Mouse (Mus musculus) intestine, postnatal 0 days (tissue): ENCODE data around the gene Rps25. TPM values are rescaled to one million over a fixed set of nuclear protein-coding genes. Genes with fewer than 3 reads are reported as not detected.
"Not testable (repeated sequence)": the region's sequence is repeated elsewhere in the genome, so short reads cannot be mapped to it uniquely, and the experiment has no call there.

Experiments used
- ATAC-seq: fragments of 200-750 bp; cut with Nextera tagmentation; 2 replicates; pipeline ENCODE4 v1.8.0; 2017; ENCODE audit warnings: mild to moderate bottlenecking, moderate TSS enrichment, moderate library complexity
- H3K27ac ChIP-seq: fragments of 300-500 bp; sonication (generic); 2 replicates; pipeline ENCODE4 v1.5.1; 2014; ENCODE audit warnings: mild to moderate bottlenecking, low read depth, low read length, moderate library complexity
- H3K27me3 ChIP-seq: fragments of 300-500 bp; sonication (generic); replicated peaks from 2 replicates; pipeline ENCODE4 v1.6.1; 2014; ENCODE audit warnings: low read length, mixed read lengths; ENCODE audit not compliant: control insufficient read depth, insufficient read depth
- H3K36me3 ChIP-seq: fragments of 300-500 bp; sonication (generic); 2 replicates; pipeline ENCODE4 v1.6.1; 2014; ENCODE audit warnings: mild to moderate bottlenecking, moderate library complexity; ENCODE audit not compliant: control insufficient read depth, insufficient read depth
- H3K4me1 ChIP-seq: fragments of 300-500 bp; sonication (generic); replicated peaks from 2 replicates; pipeline ENCODE4 v1.6.1; 2014; ENCODE audit warnings: antibody characterized with exemption, low read length, mixed read lengths; ENCODE audit not compliant: control insufficient read depth, insufficient read depth
- H3K4me2 ChIP-seq: fragments of 300-500 bp; sonication (generic); replicated peaks from 2 replicates; pipeline ENCODE4 v1.6.1; 2014; ENCODE audit warnings: low read depth, mild to moderate bottlenecking, moderate library complexity
- H3K4me3 ChIP-seq: fragments of 300-500 bp; sonication (generic); 2 replicates; pipeline ENCODE4 v1.5.1; 2014; ENCODE audit warnings: low read depth, low read length
- H3K9ac ChIP-seq: fragments of 300-500 bp; sonication (generic); 2 replicates; pipeline ENCODE4 v1.6.1; 2014; ENCODE audit warnings: mild to moderate bottlenecking, low read depth, low read length
- H3K9me3 ChIP-seq: fragments of 300-500 bp; sonication (generic); 2 replicates; pipeline ENCODE4 v1.6.1; 2016; ENCODE audit warnings: mixed run types; ENCODE audit not compliant: control insufficient read depth
- CTCF ChIP-seq: sonication (generic); IDR thresholded peaks from 2 replicates; pipeline ENCODE4 v1.5.1; 2016; ENCODE audit warnings: low read depth, mild to moderate bottlenecking, control low read depth, antibody characterized with exemption, moderate library complexity
- WGBS: fragments of 180-500 bp; shearing (Covaris S2); extraction: QIAGEN DNeasy Blood & Tissue Kit; methylation state at CpG from one replicate; pipeline ENCODE4 v1.1.7; 2014; 5-methylcytosine and 5-hydroxymethylcytosine counted together
- polyA plus RNA-seq: library from polyadenylated mRNA; unstranded; fragments of >200 nt; fragmentation: Nextera tagmentation; extraction: Ambion mirVana; gene quantifications from 2 replicates; pipeline ENCODE4 v1.2.1, GENCODE M21; 2015

Gene Rps25
- polyA plus RNA-seq, 1 experiment from 2014 or later, result 1,542 TPM

DNA sequence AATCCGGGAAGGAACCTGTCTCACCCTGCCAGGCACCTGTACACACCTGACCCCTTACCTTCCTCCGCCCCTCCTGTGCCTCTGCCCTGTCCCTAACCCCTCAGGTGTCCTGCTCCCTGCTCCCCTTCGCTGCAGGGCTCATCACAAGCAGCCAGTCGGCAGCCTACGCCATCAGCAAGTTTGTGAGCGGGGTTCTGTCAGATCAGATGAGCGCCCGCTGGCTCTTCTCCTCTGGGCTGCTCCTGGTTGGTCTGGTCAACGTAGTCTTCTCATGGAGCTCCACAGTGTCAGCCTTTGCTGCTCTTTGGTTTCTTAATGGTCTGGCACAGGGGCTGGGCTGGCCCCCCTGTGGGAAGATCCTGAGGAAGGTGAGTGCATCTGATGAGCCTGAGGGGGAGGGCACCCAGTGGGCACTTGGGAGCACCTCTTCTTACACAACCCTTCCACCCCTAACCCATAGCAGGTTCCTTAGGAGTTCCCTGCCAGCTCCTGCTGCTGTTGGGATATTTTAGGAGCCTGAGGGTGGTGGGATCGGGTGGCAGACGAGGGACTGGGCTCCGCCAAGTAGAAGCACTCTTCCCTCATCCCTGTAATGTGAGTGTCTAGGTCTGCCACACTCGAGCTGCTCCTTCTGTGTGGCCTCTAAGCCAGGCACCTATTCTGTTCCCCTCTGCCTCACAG lies 7.7 kb upstream of the Rps25 start:
- WGBS, result 71% methylated on average over 13 of the region's 13 CpGs
- TF ChIP-seq CTCF, result no peak
- no peak for ATAC-seq
- peak overlapping the region; percentile 93 for H3K27ac ChIP-seq
- no peaks in the 10 kb centered on the region for H3K9me3 ChIP-seq
- peak overlapping the region; percentile 83 for H3K9ac ChIP-seq
- peak overlapping the region; percentile 71 for H3K4me3 ChIP-seq
- H3K4me2 ChIP-seq, result peak overlapping the region; percentile 93
- H3K27me3 ChIP-seq, result no peaks in the 10 kb centered on the region
- 0 out of 2 replicates have a peak, but pooled peaks cover 4% of the 10 kb centered on the region for H3K4me1 ChIP-seq
- peaks cover 44% of the 10 kb centered on the region for H3K36me3 ChIP-seq

DNA sequence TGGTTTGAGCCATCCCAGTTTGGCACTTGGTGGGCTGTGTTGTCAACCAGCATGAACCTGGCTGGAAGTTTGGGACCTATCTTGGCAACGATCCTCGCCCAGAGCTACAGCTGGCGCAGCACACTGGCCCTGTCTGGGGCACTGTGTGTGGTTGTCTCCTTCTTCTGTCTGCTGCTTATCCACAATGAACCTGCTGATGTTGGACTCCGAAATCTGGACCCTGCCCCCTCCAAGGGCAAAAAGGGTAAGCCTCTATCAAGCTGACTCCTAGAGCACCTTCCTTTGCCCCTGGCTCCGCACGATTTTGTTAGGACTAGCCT lies 7.2 kb upstream of the Rps25 start:
- no peaks in the 10 kb centered on the region for H3K9me3 ChIP-seq
- ATAC-seq, result no peak
- peak overlapping the region; percentile 93 for H3K4me2 ChIP-seq
- WGBS, result 86% methylated on average over 6 of the region's 6 CpGs
- peaks cover 48% of the 10 kb centered on the region for H3K36me3 ChIP-seq
- no peak overlapping the region; the same call in 1 of the 2 replicates for H3K4me3 ChIP-seq
- H3K27me3 ChIP-seq, result no peaks in the 10 kb centered on the region
- H3K27ac ChIP-seq, result peak overlapping the region; percentile 88
- H3K9ac ChIP-seq, result peak overlapping the region; percentile 83
- no peak for TF ChIP-seq CTCF
- H3K4me1 ChIP-seq, result 0 out of 2 replicates have a peak, but pooled peaks cover 4% of the 10 kb centered on the region

DNA sequence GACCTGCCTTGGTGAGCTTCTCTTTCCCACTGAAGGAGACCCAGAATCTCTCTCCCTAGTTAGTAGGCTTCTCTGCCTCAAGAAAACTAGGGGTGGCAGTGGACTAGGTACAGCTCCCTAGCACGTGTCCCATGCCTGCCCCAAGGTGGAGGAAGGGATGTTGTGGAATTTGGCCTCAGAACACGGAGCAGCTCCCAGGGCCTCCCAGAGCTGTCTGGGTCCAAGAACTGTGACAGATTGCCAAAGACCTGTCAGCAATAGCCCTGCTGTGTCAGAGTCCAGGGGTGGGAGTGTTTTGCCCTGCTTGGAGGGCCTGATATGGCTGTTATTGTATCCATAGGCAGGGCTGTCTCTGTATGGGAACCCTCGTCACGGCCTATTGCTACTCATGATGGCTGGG lies 5.9 kb upstream of the Rps25 start:
- ATAC-seq, result peak; percentile 55
- peaks cover 53% of the 10 kb centered on the region for H3K36me3 ChIP-seq
- 38% methylated on average over 4 of the region's 4 CpGs for WGBS

DNA sequence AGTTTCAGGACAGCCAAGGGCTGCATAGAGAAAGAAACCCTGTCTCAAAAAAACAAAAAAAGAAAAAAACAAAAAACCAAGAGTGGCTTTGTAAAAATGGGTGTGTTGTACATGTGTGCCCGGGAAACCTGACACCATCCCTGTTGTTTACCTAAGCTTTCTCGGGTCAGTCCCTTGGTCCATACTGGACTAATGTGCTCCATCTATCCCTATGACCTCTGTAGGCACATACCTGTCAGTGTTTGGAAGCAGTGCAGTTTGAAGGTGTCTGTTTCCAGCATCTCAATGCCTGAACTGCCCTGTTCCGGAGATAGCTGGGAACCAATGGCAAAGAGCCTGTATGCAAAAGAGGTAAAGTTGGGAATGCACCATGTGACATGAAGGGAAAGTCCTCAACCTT lies 1.9 kb upstream of the Rps25 start:
- WGBS, result 55% methylated on average over 3 of the region's 3 CpGs
- Histone ChIP-seq H3K4me1 (0 out of 2 replicates have a peak, but pooled peaks cover 4% of the 10 kb centered on the region), H3K36me3 (peaks cover 61% of the 10 kb centered on the region), H3K27me3 (no peaks in the 10 kb centered on the region), H3K27ac (peak overlapping the region; percentile 35; the same call in 1 of the 2 replicates), H3K4me2 (no peak overlapping the region), H3K4me3 (no peak overlapping the region), H3K9me3 (no peaks in the 10 kb centered on the region), H3K9ac (no peak overlapping the region)
- ATAC-seq, result no peak
- no peak for TF ChIP-seq CTCF

More for the DNA sequence above, 5.9 kb upstream of the Rps25 start:
- H3K4me2 ChIP-seq, result 0 out of 2 replicates have a peak overlapping the region, but pooled peaks have one; percentile 93
- H3K4me1 ChIP-seq, result 0 out of 2 replicates have a peak, but pooled peaks cover 4% of the 10 kb centered on the region
- H3K9me3 ChIP-seq, result no peaks in the 10 kb centered on the region
- no peak for TF ChIP-seq CTCF
- H3K27me3 ChIP-seq, result no peaks in the 10 kb centered on the region
- H3K27ac ChIP-seq, result peak overlapping the region; percentile 88
- H3K9ac ChIP-seq, result no peak overlapping the region
- H3K4me3 ChIP-seq, result no peak overlapping the region

DNA sequence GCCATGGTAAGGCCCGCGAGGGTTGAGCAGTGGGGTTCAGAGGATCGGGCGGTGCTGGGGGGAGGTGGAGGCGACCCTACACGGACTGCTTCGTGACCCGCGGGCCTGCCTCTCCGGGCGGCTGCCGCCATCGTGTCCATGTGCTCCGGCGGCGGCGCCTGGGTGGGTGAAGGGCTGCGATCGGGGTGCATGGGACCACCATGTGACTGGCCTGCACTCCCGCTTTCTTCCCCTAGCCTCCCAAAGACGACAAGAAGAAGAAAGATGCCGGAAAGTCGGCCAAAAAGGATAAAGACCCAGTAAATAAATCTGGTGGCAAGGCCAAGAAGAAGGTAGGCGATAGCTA lies 786 bp downstream of the Rps25 start:
- Histone ChIP-seq H3K27me3 (no peaks in the 10 kb centered on the region), H3K4me1 (no peaks in the 10 kb centered on the region), H3K4me3 (peak overlapping the region; percentile 87), H3K9ac (peak overlapping the region; percentile 71), H3K36me3 (peaks cover 55% of the 10 kb centered on the region), H3K4me2 (peak overlapping the region; percentile 67), H3K27ac (peak overlapping the region; percentile 85), H3K9me3 (no peaks in the 10 kb centered on the region)
- TF ChIP-seq CTCF, result no peak
- ATAC-seq, result no peak
- under 1% methylated on average over 24 of the region's 24 CpGs for WGBS

DNA sequence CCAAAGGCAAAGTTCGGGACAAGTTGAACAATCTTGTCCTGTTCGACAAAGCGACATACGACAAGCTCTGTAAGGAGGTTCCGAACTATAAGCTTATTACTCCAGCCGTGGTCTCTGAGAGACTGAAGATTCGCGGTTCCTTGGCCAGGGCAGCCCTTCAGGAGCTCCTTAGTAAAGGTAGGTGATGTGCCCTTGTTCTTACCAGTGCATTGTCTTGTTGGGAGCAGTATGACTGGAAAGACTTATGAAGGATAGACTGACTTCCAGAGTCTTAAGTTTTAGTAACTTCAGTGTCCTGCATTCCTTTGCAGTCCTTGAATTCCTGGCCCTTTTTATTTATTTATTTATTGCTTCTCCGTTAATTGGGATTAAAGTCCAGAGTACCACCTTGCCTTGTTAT lies 1.8 kb downstream of the Rps25 start:
- H3K36me3 ChIP-seq, result peaks cover 52% of the 10 kb centered on the region
- H3K4me1 ChIP-seq, H3K27ac ChIP-seq, H3K9me3 ChIP-seq, H3K27me3 ChIP-seq, ATAC-seq: not testable (repeated sequence)
- H3K4me2 ChIP-seq, result peak overlapping the region; percentile 67
- 73% methylated on average over 9 of the region's 9 CpGs for WGBS
- peak overlapping the region; percentile 87; the same call in 1 of the 2 replicates for H3K4me3 ChIP-seq
- peak overlapping the region; percentile 71; the same call in 1 of the 2 replicates for H3K9ac ChIP-seq
